In the genomic region with DNA sequence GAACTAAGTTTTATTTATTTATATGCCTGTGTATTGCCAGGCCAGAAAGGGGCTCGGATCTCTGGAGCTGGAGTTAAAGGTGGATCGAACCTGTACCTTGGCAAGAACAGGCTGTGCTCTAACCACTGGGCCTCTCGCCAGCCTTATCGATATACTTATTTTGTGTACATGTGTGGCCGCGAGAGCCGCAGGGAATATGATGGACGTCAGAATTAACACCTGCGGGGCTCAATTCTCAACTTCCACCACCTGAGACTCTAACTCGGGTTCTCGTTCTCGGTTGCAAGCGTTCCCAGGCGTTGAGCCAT, we compare ENCODE assay signal across 8 mouse cellular contexts. TPM values are rescaled to one million over a fixed set of nuclear protein-coding genes. Genes with fewer than 3 reads are reported as not detected.
DNase-seq lines count a peak whose midpoint lies in the region; ATAC-seq and TF ChIP-seq lines count a peak whose summit lies in the region.

No protein-coding gene starts in this region.

- 0 out of 2 replicates have a peak, but pooled peaks have one; percentile 5 for ATAC-seq in neural tube, embryonic 11.5 days (ENCODE audit: insufficient read depth, low FRiP score, low TSS enrichment)
- no peak for ATAC-seq in limb, embryonic 12.5 days (ENCODE audit: insufficient number of reproducible peaks, insufficient read depth, low FRiP score, low TSS enrichment, low read depth)
- no peak for ATAC-seq in stomach, embryonic 14.5 days (ENCODE audit: insufficient number of reproducible peaks, insufficient read depth, low FRiP score, low read depth)

- H3K9me3 ChIP-seq in neural tube, embryonic 11.5 days (ENCODE audit: control insufficient read depth, low read length) = no peaks in the 10 kb centered on the region
- no peaks in the 10 kb centered on the region for H3K9me3 ChIP-seq in limb, embryonic 12.5 days
- no peaks in the 10 kb centered on the region for H3K9me3 ChIP-seq in stomach, embryonic 14.5 days (ENCODE audit: control insufficient read depth, low read depth, low read length)

- peaks cover 20% of the 10 kb centered on the region for H3K4me1 ChIP-seq in cerebellum, adult 2 months (ENCODE audit: control insufficient read depth, insufficient read depth, low read length)
- peaks cover 13% of the 10 kb centered on the region for H3K4me1 ChIP-seq in neural tube, embryonic 11.5 days (ENCODE audit: control insufficient read depth, insufficient read depth, low read length)
- peaks cover 44% of the 10 kb centered on the region for H3K4me1 ChIP-seq in limb, embryonic 12.5 days (replicated peaks)
- H3K4me1 ChIP-seq in stomach, embryonic 14.5 days (ENCODE audit: control insufficient read depth, insufficient read depth, low read length) = peaks cover 10% of the 10 kb centered on the region

- WGBS in cerebellum, adult 2 months = 2% methylated on average over 14 of the region's 14 CpGs
- WGBS in neural tube, embryonic 11.5 days = 4% methylated on average over 14 of the region's 14 CpGs
- WGBS in limb, embryonic 12.5 days = 3% methylated on average over 14 of the region's 14 CpGs
- WGBS in stomach, embryonic 14.5 days = 3% methylated on average over 14 of the region's 14 CpGs

- TF ChIP-seq POLR2A in cerebellum, adult 2 months (IDR thresholded peaks at IDR 0.05; ENCODE audit: borderline replicate concordance, insufficient read depth, low read length) = no peak

- peak overlapping the region; percentile 59 for H3K4me2 ChIP-seq in neural tube, embryonic 11.5 days (ENCODE audit: low read depth)
- peak overlapping the region; percentile 88 for H3K4me2 ChIP-seq in limb, embryonic 12.5 days
- H3K4me2 ChIP-seq in stomach, embryonic 14.5 days (replicated peaks; ENCODE audit: low read depth, low read length) = peak overlapping the region; percentile 69

- H3K36me3 ChIP-seq in neural tube, embryonic 11.5 days (ENCODE audit: control insufficient read depth, insufficient read depth, low read length) = no peaks in the 10 kb centered on the region
- peaks cover 7% of the 10 kb centered on the region; the same call in 1 of the 2 replicates for H3K36me3 ChIP-seq in limb, embryonic 12.5 days
- H3K36me3 ChIP-seq in stomach, embryonic 14.5 days (ENCODE audit: control insufficient read depth, insufficient read depth, low read length) = no peaks in the 10 kb centered on the region

- DNase-seq in cerebellum, adult 2 months = no peak
- DNase-seq in cerebellum, postnatal 14 days = no peak
- no peak for DNase-seq in neural tube, embryonic 11.5 days (ENCODE audit: low spot score)
- no peak for DNase-seq in neural tube, embryonic 10.5 days (ENCODE audit: extremely low spot score, low spot score)
- DNase-seq in spleen, postnatal 14 days (ENCODE audit: low spot score in 2 of 2) = no peak
- DNase-seq in embryo, embryonic 10.5 days (ENCODE audit: low spot score) = no peak

- no peak for TF ChIP-seq CTCF in cerebellum, adult 2 months (IDR thresholded peaks at IDR 0.05; ENCODE audit: borderline replicate concordance, insufficient read depth, low read depth, low read length)

- peak overlapping the region; percentile 91 for H3K27ac ChIP-seq in cerebellum, adult 2 months (ENCODE audit: insufficient read depth, low read length)
- H3K27ac ChIP-seq in neural tube, embryonic 11.5 days (ENCODE audit: low read depth, low read length) = peak overlapping the region; percentile 74; the same call in 1 of the 2 replicates
- H3K27ac ChIP-seq in limb, embryonic 12.5 days = peak overlapping the region; percentile 89
- peak overlapping the region; percentile 91 for H3K27ac ChIP-seq in stomach, embryonic 14.5 days (ENCODE audit: low read length)

- H3K9ac ChIP-seq in neural tube, embryonic 11.5 days (ENCODE audit: low read length) = peak overlapping the region; percentile 29; the same call in 1 of the 2 replicates
- peak overlapping the region; percentile 46 for H3K9ac ChIP-seq in limb, embryonic 12.5 days (replicated peaks)
- peak overlapping the region; percentile 33; the same call in 1 of the 2 replicates for H3K9ac ChIP-seq in stomach, embryonic 14.5 days (replicated peaks; ENCODE audit: low read depth, low read length)

- peak overlapping the region; percentile 71 for H3K4me3 ChIP-seq in cerebellum, adult 2 months (replicated peaks; ENCODE audit: insufficient read depth, low read depth, low read length)
- peak overlapping the region; percentile 47 for H3K4me3 ChIP-seq in neural tube, embryonic 11.5 days (ENCODE audit: low read depth, low read length)
- H3K4me3 ChIP-seq in limb, embryonic 12.5 days (replicated peaks) = peak overlapping the region; percentile 40
- peak overlapping the region; percentile 49 for H3K4me3 ChIP-seq in stomach, embryonic 14.5 days (ENCODE audit: low read depth, low read length)

- no peaks in the 10 kb centered on the region for H3K27me3 ChIP-seq in cerebellum, adult 2 months (ENCODE audit: control insufficient read depth, insufficient read depth, low read length)
- peaks cover 7% of the 10 kb centered on the region; the same call in 1 of the 2 replicates for H3K27me3 ChIP-seq in neural tube, embryonic 11.5 days (ENCODE audit: control insufficient read depth, insufficient read depth, low read length)
- H3K27me3 ChIP-seq in limb, embryonic 12.5 days = no peaks in the 10 kb centered on the region
- H3K27me3 ChIP-seq in stomach, embryonic 14.5 days (ENCODE audit: control insufficient read depth, insufficient read depth, low read length) = no peaks in the 10 kb centered on the region

RNA-seq across cellular contexts. Expression of a gene that starts 0.5 kb away (rescaled TPM):
- 3.6 and 3.7 TPM in 2 replicates for polyA plus RNA-seq in cerebellum, adult 2 months (2012; rRNA removed)
- 0.43 and 0.80 TPM in 2 replicates for polyA plus RNA-seq in neural tube, embryonic 11.5 days (2014; fragmentation: Nextera tagmentation; extraction: Ambion mirVana)
- 2.0 and 2.2 TPM in 2 replicates for polyA plus RNA-seq in limb, embryonic 12.5 days (2016; fragmentation: Nextera tagmentation; extraction: Ambion mirVana)
- 0.57 and 0.69 TPM in 2 replicates for polyA plus RNA-seq in stomach, embryonic 14.5 days (2014; fragmentation: Nextera tagmentation; extraction: Ambion mirVana)

RNA-seq across cellular contexts. Expression of a gene that starts 4.7 kb away (rescaled TPM):
- 8.7 and 9.6 TPM in 2 replicates for polyA plus RNA-seq in cerebellum, adult 2 months (2012; rRNA removed)
- 6.4 and 7.0 TPM in 2 replicates for polyA plus RNA-seq in neural tube, embryonic 11.5 days (2014; fragmentation: Nextera tagmentation; extraction: Ambion mirVana)
- 15.2 TPM in 2 replicates for polyA plus RNA-seq in limb, embryonic 12.5 days (2016; fragmentation: Nextera tagmentation; extraction: Ambion mirVana)
- 14.3 and 18.2 TPM in 2 replicates for polyA plus RNA-seq in stomach, embryonic 14.5 days (2014; fragmentation: Nextera tagmentation; extraction: Ambion mirVana)

RNA-seq across cellular contexts. Expression of a gene that starts 22.0 kb away (rescaled TPM):
- 35.4 and 38.5 TPM in 2 replicates for polyA plus RNA-seq in cerebellum, adult 2 months (2012; rRNA removed)
- 45.7 and 46.6 TPM in 2 replicates for polyA plus RNA-seq in neural tube, embryonic 11.5 days (2014; fragmentation: Nextera tagmentation; extraction: Ambion mirVana)
- polyA plus RNA-seq in limb, embryonic 12.5 days (2016; fragmentation: Nextera tagmentation; extraction: Ambion mirVana) = 55.8 and 57.5 TPM in 2 replicates
- 33.4 and 43.4 TPM in 2 replicates for polyA plus RNA-seq in stomach, embryonic 14.5 days (2014; fragmentation: Nextera tagmentation; extraction: Ambion mirVana)

RNA-seq across cellular contexts. Expression of a gene that starts 22.7 kb away (rescaled TPM):
- 121 and 130 TPM in 2 replicates for polyA plus RNA-seq in cerebellum, adult 2 months (2012; rRNA removed)
- 4.0 and 4.6 TPM in 2 replicates for polyA plus RNA-seq in neural tube, embryonic 11.5 days (2014; fragmentation: Nextera tagmentation; extraction: Ambion mirVana)
- 10.1 and 10.4 TPM in 2 replicates for polyA plus RNA-seq in limb, embryonic 12.5 days (2016; fragmentation: Nextera tagmentation; extraction: Ambion mirVana)
- 7.8 and 9.1 TPM in 2 replicates for polyA plus RNA-seq in stomach, embryonic 14.5 days (2014; fragmentation: Nextera tagmentation; extraction: Ambion mirVana)

RNA-seq across cellular contexts. Expression of a gene that starts 31.3 kb away (rescaled TPM):
- polyA plus RNA-seq in cerebellum, adult 2 months (2012; rRNA removed) = 282 and 321 TPM in 2 replicates
- polyA plus RNA-seq in neural tube, embryonic 11.5 days (2014; fragmentation: Nextera tagmentation; extraction: Ambion mirVana) = 7.0 and 7.3 TPM in 2 replicates
- 39.4 and 45.6 TPM in 2 replicates for polyA plus RNA-seq in limb, embryonic 12.5 days (2016; fragmentation: Nextera tagmentation; extraction: Ambion mirVana)
- 17.7 and 19.1 TPM in 2 replicates for polyA plus RNA-seq in stomach, embryonic 14.5 days (2014; fragmentation: Nextera tagmentation; extraction: Ambion mirVana)
